ENCODE assay signal across 8 mouse cellular contexts in genomic region chr4:46600473-46601257, GRCm38 (mm10). TPM values are rescaled to one million over a fixed set of nuclear protein-coding genes. Genes with fewer than 3 reads are reported as not detected.
DNase-seq lines count a peak whose midpoint lies in the region; ATAC-seq lines count a peak whose summit lies in the region.

No protein-coding gene starts in this region.

- 0 out of 2 replicates have a peak, but pooled peaks have one; percentile 5 for ATAC-seq in lung, embryonic 15.5 days (ENCODE audit: borderline replicate concordance, extremely low read depth, low FRiP score, low TSS enrichment)
- peak; percentile 20 for ATAC-seq in megakaryocyte, adult 5-6 weeks (ENCODE audit: poor library complexity, severe bottlenecking)
- no peak for ATAC-seq in erythroid progenitor cell, adult 5-6 weeks (replicated peaks; ENCODE audit: low FRiP score, poor library complexity, severe bottlenecking)
- ATAC-seq in inflammation-experienced regulatory T-cells, adult 6 months: no peak

- H3K4me1 ChIP-seq in lung, embryonic 15.5 days: peaks cover 13% of the 10 kb centered on the region
- H3K4me1 ChIP-seq in hindbrain, embryonic 10.5 days (replicated peaks): peaks cover 41% of the 10 kb centered on the region

- H3K27ac ChIP-seq in lung, embryonic 15.5 days: no peak overlapping the region
- H3K27ac ChIP-seq in hindbrain, embryonic 10.5 days: peak overlapping the region; percentile 81

- H3K4me2 ChIP-seq in lung, embryonic 15.5 days: peak overlapping the region; percentile 98

- H3K27me3 ChIP-seq in lung, embryonic 15.5 days: peaks cover 62% of the 10 kb centered on the region
- peaks cover 86% of the 10 kb centered on the region for H3K27me3 ChIP-seq in hindbrain, embryonic 10.5 days (ENCODE audit: insufficient read depth, poor library complexity, severe bottlenecking)

- 36% methylated on average over 20 of the region's 20 CpGs for WGBS in lung, embryonic 15.5 days
- WGBS in hindbrain, embryonic 10.5 days: 42% methylated on average over 20 of the region's 20 CpGs

- peak overlapping the region; percentile 55 for H3K4me3 ChIP-seq in lung, embryonic 15.5 days
- peak overlapping the region; percentile 66 for H3K4me3 ChIP-seq in hindbrain, embryonic 10.5 days

- H3K36me3 ChIP-seq in lung, embryonic 15.5 days: no peaks in the 10 kb centered on the region
- H3K36me3 ChIP-seq in hindbrain, embryonic 10.5 days: no peaks in the 10 kb centered on the region

- peak overlapping the region; percentile 59 for H3K9ac ChIP-seq in lung, embryonic 15.5 days

- no peaks in the 10 kb centered on the region for H3K9me3 ChIP-seq in lung, embryonic 15.5 days
- no peaks in the 10 kb centered on the region for H3K9me3 ChIP-seq in hindbrain, embryonic 10.5 days

- DNase-seq in adrenal gland, postnatal 10 days: peak; percentile 3
- DNase-seq in adrenal gland, postnatal 25 days: no peak
- no peak for DNase-seq in lung, postnatal 36 days
- no peak for DNase-seq in hindbrain, embryonic 10.5 days (ENCODE audit: low spot score)

RNA-seq across cellular contexts. Expression of gene Coro2a, which starts 1.3 kb away (rescaled TPM):
- total RNA-seq in adrenal gland, postnatal 10 days (2021): 1 to 10 TPM; 3.0 to 4.3 TPM
- total RNA-seq in adrenal gland, postnatal 25 days (2021): 2.4 and 3.5 TPM in 2 replicates
- 3.4 and 5.3 TPM in 2 replicates for polyA plus RNA-seq in lung, embryonic 15.5 days (2015; fragmentation: Nextera tagmentation; extraction: Ambion mirVana)
- polyA plus RNA-seq in hindbrain, embryonic 10.5 days (2016; fragmentation: Nextera tagmentation; extraction: Ambion mirVana): 5.9 and 10.8 TPM in 2 replicates
- total RNA-seq in megakaryocyte, adult 5-6 weeks (2015): 54.8 and 55.6 TPM in 2 replicates
- 31.4 and 31.9 TPM in 2 replicates for total RNA-seq in megakaryocyte, adult 5-6 weeks (2017)
- 13.0 and 15.9 TPM in 2 replicates for total RNA-seq in erythroid progenitor cell, adult 5-6 weeks (2015; ENCODE audit: low replicate concordance)
- total RNA-seq in erythroid progenitor cell, adult 5-6 weeks (2017; ENCODE audit: low replicate concordance): 2.6 and 3.3 TPM in 2 replicates
- polyA plus RNA-seq in inflammation-experienced regulatory T-cells, adult 6 months (2017; shearing (Covaris generic)): 100 to 1,000 TPM in 2 of 3 experiments, 10 to 100 TPM in 1; 81.9 to 140 (median 126) TPM

RNA-seq across cellular contexts. Expression of gene Tbc1d2, which starts 49.3 kb away (rescaled TPM):
- 1 to 10 TPM; 2.2 to 3.7 TPM for total RNA-seq in adrenal gland, postnatal 10 days (2021)
- total RNA-seq in adrenal gland, postnatal 25 days (2021): 2.1 and 2.9 TPM in 2 replicates
- polyA plus RNA-seq in lung, embryonic 15.5 days (2015; fragmentation: Nextera tagmentation; extraction: Ambion mirVana): 3.6 and 3.9 TPM in 2 replicates
- polyA plus RNA-seq in hindbrain, embryonic 10.5 days (2016; fragmentation: Nextera tagmentation; extraction: Ambion mirVana): 1.2 and 2.0 TPM in 2 replicates
- 8.9 and 10.4 TPM in 2 replicates for total RNA-seq in megakaryocyte, adult 5-6 weeks (2015)
- total RNA-seq in megakaryocyte, adult 5-6 weeks (2017): 8.5 and 11.6 TPM in 2 replicates
- total RNA-seq in erythroid progenitor cell, adult 5-6 weeks (2015; ENCODE audit: low replicate concordance): 0.84 TPM in 1 of 2 replicates, not detected in the other
- 0.39 and 0.91 TPM in 2 replicates for total RNA-seq in erythroid progenitor cell, adult 5-6 weeks (2017; ENCODE audit: low replicate concordance)
- 1 to 10 TPM in 1 of 3 experiments, under 1 TPM in 2; 0.12 to 1.3 (median 0.34) TPM for polyA plus RNA-seq in inflammation-experienced regulatory T-cells, adult 6 months (2017; shearing (Covaris generic))

Comparison
In these comparisons a context has a peak if more than half of its experiments do, and no peak if none do; other contexts are left out.
1. ATAC-seq: peak in lung, embryonic 15.5 days (single experiment) and megakaryocyte, adult 5-6 weeks (single experiment); none in erythroid progenitor cell, adult 5-6 weeks (single experiment) and inflammation-experienced regulatory T-cells, adult 6 months (single experiment).